Mouse (Mus musculus) CD8-positive naive resting alpha-beta T cell, adult 2 months (primary cell): Measurements from ENCODE around the gene Olfr569.

ENCODE experiments used
- DNase-seq, 2 experiments: peaks; one replicate each; pipeline ENCODE4 v3.0.0; 2022; ENCODE audit warnings: low read depth in 2 of 2, low spot score in 2 of 2

Olfr569 gene

DNA sequence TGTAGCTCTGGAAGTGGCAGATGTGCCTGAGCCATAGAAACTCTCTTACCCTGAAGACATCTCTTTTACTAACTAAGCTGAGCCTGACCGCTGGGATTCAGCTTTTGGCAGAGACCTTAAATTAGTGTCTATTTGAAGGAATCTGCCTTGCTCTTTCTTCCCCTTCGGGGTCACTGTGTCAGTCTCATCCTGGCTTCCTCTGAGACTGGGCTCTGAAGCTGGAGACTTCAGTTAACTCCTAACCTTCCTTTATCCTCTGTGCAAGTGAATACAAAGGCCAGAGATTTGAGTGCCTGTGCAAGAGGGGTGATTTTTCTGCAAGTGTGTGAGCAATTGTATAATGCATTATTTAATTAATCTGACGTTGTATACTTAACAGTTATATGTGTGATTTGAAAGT lies at the start of gene Olfr569:
TSS of gene Olfr569 (minus strand) at position 101 of the 400 bp plus-strand sequence.
- DNase-seq, result no peak

DNA sequence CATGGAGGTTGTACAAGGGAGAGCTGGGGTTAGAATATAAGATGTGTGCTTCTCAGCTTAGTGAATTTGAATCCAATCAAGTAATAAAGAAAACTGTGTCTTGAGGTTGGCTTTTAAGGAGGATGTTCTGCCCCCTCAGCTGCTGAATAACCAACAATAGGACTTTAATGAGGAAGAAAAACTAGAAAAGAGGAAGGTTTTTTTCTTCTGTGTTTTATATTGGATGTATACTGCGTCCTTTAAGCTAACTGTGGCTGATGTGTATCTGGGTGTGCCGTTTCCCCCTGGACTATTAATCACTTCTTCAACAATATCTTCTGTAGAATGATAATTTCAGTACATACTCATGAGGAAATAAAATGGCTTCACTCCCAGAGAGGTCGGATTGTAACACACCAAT lies 36.4 kb upstream of the Olfr569 start:
- DNase-seq, result no peak

DNA sequence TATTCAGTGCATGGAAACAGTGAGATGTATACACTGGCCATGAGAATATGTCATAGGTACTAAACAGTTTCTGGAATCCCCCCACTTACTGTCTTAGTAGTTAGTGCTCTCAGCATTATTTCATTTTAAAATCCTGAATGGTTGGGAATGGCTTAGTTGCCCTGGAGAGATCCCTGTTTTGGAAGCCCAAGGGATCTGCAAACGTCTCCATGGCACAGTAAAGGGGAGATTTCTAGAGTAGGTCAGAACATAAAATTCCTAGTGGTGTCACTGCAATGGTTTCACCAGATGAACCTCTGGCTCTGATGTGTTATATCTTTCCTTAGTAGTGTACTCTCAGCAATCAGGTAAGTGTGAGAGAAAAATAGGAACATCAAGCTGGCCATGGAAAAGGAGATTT lies 33.4 kb upstream of the Olfr569 start, which contains the start of gene Olfr572:
TSS of gene Olfr572 (plus strand) at position 301 of the 400 bp plus-strand sequence.
- DNase-seq, result no peak

DNA sequence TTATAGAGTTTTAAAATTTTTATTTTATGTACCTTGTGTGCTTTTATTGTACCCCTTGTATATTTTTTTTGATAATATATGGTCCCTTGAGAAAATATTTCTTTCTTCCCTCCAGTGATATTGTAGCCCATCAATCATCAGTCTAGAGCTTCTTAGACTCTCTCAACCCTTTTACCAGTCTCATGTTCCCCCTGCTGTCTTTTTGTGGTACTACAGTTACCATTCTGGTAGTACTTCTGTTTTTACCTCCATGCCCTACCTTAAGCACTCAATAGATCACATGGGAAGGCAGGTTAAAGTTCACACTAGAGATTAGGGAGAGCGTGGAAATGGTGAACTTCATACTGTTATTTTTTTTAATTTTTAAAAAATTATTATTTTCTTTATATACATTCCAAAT lies 28.9 kb upstream of the Olfr569 start:
- DNase-seq, result no peak

DNA sequence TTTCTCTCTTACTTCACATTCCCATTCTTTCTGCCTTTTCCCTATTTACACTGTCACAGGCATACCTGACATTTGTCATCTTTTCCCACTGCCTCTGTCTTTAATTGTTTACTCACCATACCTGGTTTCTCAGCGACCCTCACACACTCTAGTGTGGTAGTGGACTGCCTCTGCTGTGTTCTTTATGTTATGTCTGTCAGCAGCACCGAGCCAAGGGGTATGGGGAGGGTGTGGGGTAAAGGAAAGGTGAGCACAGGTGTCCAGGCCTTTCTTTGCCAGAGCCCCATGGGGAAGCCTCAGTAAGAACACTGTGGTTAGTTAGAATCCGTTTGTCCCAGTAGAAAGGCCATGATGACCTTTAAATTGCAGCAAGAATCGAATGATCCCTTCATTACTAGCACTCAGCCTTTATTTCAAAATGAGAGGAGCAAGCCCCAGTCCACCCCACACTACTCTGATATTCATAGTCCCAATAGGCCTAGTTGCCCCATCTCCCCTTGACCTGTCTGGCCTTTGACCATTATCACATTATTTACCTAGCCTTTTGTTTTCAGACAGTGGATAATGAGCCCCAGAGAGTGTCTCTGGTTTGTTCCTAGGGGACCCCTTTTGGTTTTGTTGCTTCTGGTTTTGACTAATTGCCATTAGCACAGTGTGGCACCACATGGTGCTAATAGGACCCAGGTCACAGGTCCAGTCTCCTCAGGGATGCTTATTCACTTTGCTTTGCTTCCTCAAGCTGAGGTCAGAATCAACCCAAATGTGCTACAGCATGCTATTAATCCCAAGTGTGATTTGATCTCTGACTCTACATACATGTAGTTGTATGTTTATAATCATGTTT lies 26.6 kb upstream of the Olfr569 start, which contains the start of gene Olfr571:
TSS of gene Olfr571 (minus strand) at position 505 of the 844 bp plus-strand sequence.
- DNase-seq, result no peak

DNA sequence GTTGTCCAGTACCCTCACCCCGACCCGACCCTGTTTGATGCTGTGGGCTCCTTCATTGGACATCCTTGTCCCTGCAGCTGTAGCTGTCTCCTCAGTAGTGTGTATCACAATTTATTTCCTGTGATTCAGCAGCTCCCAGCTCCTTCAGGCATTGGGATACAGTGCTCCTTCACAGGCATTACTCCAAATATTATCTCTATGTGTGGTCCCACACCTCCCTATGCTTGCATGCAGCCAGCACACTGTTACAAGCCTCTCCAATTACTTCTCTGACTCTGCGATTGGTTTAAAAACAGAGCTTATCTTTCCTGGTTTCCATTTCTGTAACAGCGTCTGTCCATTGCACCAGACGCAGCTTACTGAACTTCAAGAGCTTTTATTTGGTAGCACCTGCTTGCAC lies 25.7 kb upstream of the Olfr569 start:
- DNase-seq, result no peak

DNA sequence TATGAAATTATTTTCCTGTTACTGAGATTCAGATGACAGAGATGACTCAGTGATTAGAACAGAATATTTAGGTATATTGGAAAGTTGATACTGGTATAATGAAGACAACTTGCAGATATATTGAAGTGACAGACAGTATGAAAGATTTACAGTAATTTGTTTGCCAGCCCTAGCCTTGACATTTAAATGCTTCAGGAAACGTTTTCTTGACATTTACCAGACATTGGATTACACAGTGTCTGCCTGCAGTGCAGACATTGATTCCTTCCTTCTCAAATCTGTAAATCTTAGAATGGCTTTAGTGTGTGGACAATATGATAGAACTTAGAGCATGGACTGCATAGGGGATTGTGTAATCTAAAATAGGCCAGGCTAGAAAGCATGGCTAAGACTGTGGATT lies 24.6 kb upstream of the Olfr569 start:
- DNase-seq, result no peak

DNA sequence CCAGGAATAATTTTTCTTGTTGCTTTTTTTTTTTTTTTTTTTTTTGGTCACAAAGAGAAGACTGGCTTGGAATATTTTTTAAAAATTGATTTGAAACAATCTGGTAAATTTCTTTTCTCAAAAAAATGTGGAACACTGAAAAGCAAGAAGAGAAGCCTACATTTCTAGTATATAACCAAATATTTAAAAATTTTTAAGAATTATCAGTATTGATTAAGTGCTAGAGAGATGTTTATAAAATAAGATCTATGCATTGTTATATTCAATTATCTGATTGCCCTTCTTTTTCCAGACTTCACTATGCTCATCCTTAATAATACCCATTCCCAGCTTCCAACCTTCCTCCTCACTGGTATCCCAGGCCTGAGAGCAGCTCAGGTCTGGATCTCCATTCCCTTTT lies 13.9 kb downstream of the Olfr569 start, which contains the start of gene Olfr568:
TSS of gene Olfr568 (plus strand) at position 301 of the 400 bp plus-strand sequence.
- no peak for DNase-seq

DNA sequence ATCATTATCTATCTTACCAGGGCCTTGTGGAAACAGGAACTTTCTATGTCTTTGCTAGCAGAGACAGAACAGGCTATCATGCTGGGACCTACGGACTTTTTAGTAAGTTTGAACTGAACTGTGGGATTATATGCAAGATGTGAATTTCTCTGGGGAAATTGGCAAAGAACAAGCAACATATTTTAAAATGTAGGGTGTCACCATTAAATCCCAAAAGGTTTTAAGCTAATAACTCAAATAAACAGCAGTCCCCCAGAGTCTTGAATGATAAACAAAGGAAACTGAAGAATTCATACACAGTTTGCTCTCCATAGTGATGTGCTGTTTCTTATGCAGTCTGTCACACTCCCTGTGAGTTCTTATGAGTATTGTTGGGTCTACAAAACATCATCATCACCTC lies 32.0 kb downstream of the Olfr569 start, which contains the start of gene Olfr566:
TSS of gene Olfr566 (minus strand) at position 101 of the 400 bp plus-strand sequence.
- DNase-seq, result no peak

DNA sequence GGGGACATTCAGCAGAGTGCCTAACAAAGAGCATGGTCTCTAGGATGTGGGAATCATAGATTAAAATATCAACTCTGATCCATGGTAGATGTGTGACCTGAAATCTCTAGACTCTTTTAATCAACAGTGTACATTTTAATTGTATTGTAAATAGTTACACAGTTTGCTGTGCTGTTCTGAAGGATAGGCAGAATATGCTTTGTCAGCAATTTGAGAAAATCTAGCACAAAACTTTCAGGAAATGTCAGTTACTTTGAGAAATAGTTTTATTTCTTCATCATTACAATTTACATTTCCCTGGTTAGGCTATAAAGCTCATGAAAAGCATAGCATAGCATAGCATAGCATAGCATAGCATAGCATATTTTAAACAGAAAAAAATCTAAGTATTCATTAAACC lies 34.9 kb downstream of the Olfr569 start:
- DNase-seq, result no peak
